Mouse (Mus musculus) bone marrow, adult 2 months (tissue): ENCODE data around the gene Nfia.

Experiments used
- CTCF ChIP-seq: fragments of 200-500 bp; IDR thresholded peaks from 2 replicates; pipeline ENCODE4 v1.5.1; 2011; ENCODE audit warnings: low read length, control low read depth; ENCODE audit not compliant: control insufficient read depth, insufficient read depth
- POLR2A ChIP-seq: fragments of 200-500 bp; IDR thresholded peaks from 2 replicates; pipeline ENCODE4 v1.6.1; 2011; ENCODE audit warnings: low read depth, mild to moderate bottlenecking, control low read depth, low read length, borderline replicate concordance; ENCODE audit not compliant: control insufficient read depth

GRCm38 (mm10) chr4:98081962-98082361, 309.4 kb downstream of the Nfia start:
- TF ChIP-seq CTCF: no peak
- no peak for TF ChIP-seq POLR2A
